In genomic region chr12:113097040-113097439, GRCm38 (mm10) we compare ENCODE assay signal across 10 mouse cellular contexts. TPM values are rescaled to one million over a fixed set of nuclear protein-coding genes. Genes with fewer than 3 reads are reported as not detected.
DNase-seq lines count a peak whose midpoint lies in the region; ATAC-seq and TF ChIP-seq lines count a peak whose summit lies in the region.
"Had no signal": no experiment of that assay in that cellular context is flagged by ENCODE, and none has a peak within 500 bp of the region (broad histone marks: within the 10 kb centered on the region; RNA-seq: fewer than 3 reads in every experiment).

No protein-coding gene starts in this region.

- H3K9ac ChIP-seq in heart, postnatal 0 days (replicated peaks; ENCODE audit: low read depth, low read length): no peak overlapping the region
- H3K9ac ChIP-seq in hindbrain, embryonic 13.5 days: peak overlapping the region; percentile 97
- peak overlapping the region; percentile 97; the same call in 1 of the 2 replicates for H3K9ac ChIP-seq in midbrain, embryonic 14.5 days (replicated peaks; ENCODE audit: low read length)

- H3K27me3 ChIP-seq in heart, postnatal 0 days (ENCODE audit: control insufficient read depth, insufficient read depth, low read length): 0 out of 2 replicates have a peak, but pooled peaks cover 5% of the 10 kb centered on the region
- no peaks in the 10 kb centered on the region for H3K27me3 ChIP-seq in embryonic facial prominence, embryonic 10.5 days (replicated peaks; ENCODE audit: low read depth, poor library complexity, severe bottlenecking)
- no peaks in the 10 kb centered on the region for H3K27me3 ChIP-seq in hindbrain, embryonic 13.5 days
- no peaks in the 10 kb centered on the region for H3K27me3 ChIP-seq in midbrain, embryonic 14.5 days (ENCODE audit: control insufficient read depth, insufficient read depth, low read length)

- DNase-seq in heart, postnatal 0 days (ENCODE audit: low spot score): no peak
- no peak for DNase-seq in heart, adult 9 months (ENCODE audit: low spot score in 2 of 2)
- DNase-seq in embryonic facial prominence, embryonic 10.5 days (ENCODE audit: low spot score): no peak
- no peak for DNase-seq in midbrain, embryonic 14.5 days
- DNase-seq in layer of hippocampus, postnatal 14 days (ENCODE audit: low spot score in 2 of 2): no peak
- no peak for DNase-seq in thymus, postnatal 4 days
- DNase-seq in adipocyte (ENCODE audit: low spot score): no peak
- DNase-seq: thymus, postnatal 14 days had no signal

- H3K27ac ChIP-seq in heart, postnatal 0 days (ENCODE audit: low read depth): no peak overlapping the region
- H3K27ac ChIP-seq in embryonic facial prominence, embryonic 10.5 days (replicated peaks): peak overlapping the region; percentile 99
- no peak overlapping the region for H3K27ac ChIP-seq in hindbrain, embryonic 13.5 days
- no peak overlapping the region for H3K27ac ChIP-seq in midbrain, embryonic 14.5 days (replicated peaks; ENCODE audit: low read depth, low read length)

- H3K4me1 ChIP-seq in heart, postnatal 0 days (ENCODE audit: control insufficient read depth, insufficient read depth): peaks cover 33% of the 10 kb centered on the region
- H3K4me1 ChIP-seq in embryonic facial prominence, embryonic 10.5 days: peaks cover 36% of the 10 kb centered on the region
- peaks cover 40% of the 10 kb centered on the region for H3K4me1 ChIP-seq in hindbrain, embryonic 13.5 days (replicated peaks)
- H3K4me1 ChIP-seq in midbrain, embryonic 14.5 days (ENCODE audit: control insufficient read depth, insufficient read depth, low read length): peaks cover 26% of the 10 kb centered on the region

- no peaks in the 10 kb centered on the region for H3K9me3 ChIP-seq in heart, postnatal 0 days (replicated peaks; ENCODE audit: control insufficient read depth, low read length)
- H3K9me3 ChIP-seq in embryonic facial prominence, embryonic 10.5 days: no peaks in the 10 kb centered on the region
- H3K9me3 ChIP-seq in hindbrain, embryonic 13.5 days: no peaks in the 10 kb centered on the region
- H3K9me3 ChIP-seq in midbrain, embryonic 14.5 days (ENCODE audit: control insufficient read depth, low read length): no peaks in the 10 kb centered on the region

- WGBS in heart, postnatal 0 days: 74% methylated on average over 5 of the region's 5 CpGs
- 91% methylated on average over 5 of the region's 5 CpGs for WGBS in embryonic facial prominence, embryonic 10.5 days
- 86% methylated on average over 5 of the region's 5 CpGs for WGBS in hindbrain, embryonic 13.5 days
- 85% methylated on average over 5 of the region's 5 CpGs for WGBS in midbrain, embryonic 14.5 days

- no peak for ATAC-seq in heart, postnatal 0 days (ENCODE audit: insufficient read depth, low read depth)
- peak; percentile 8; the same call in 1 of the 2 replicates for ATAC-seq in hindbrain, embryonic 13.5 days (ENCODE audit: low FRiP score)
- no peak for ATAC-seq in midbrain, embryonic 14.5 days (ENCODE audit: low FRiP score, low TSS enrichment)

- no peaks in the 10 kb centered on the region for H3K36me3 ChIP-seq in heart, postnatal 0 days (replicated peaks; ENCODE audit: control insufficient read depth, insufficient read depth, low read length)
- peaks cover 29% of the 10 kb centered on the region for H3K36me3 ChIP-seq in embryonic facial prominence, embryonic 10.5 days (replicated peaks)
- H3K36me3 ChIP-seq in hindbrain, embryonic 13.5 days: no peaks in the 10 kb centered on the region
- no peaks in the 10 kb centered on the region for H3K36me3 ChIP-seq in midbrain, embryonic 14.5 days (ENCODE audit: control insufficient read depth, insufficient read depth, low read length)

- no peak for TF ChIP-seq EP300 in heart, postnatal 0 days (IDR thresholded peaks at IDR 0.05; ENCODE audit: low read depth)

- 0 out of 2 replicates have a peak overlapping the region, but pooled peaks have one; percentile 83 for H3K4me3 ChIP-seq in heart, postnatal 0 days (ENCODE audit: low read depth, low read length)
- peak overlapping the region; percentile 99 for H3K4me3 ChIP-seq in embryonic facial prominence, embryonic 10.5 days
- H3K4me3 ChIP-seq in hindbrain, embryonic 13.5 days: peak overlapping the region; percentile 92
- peak overlapping the region; percentile 87; the same call in 1 of the 2 replicates for H3K4me3 ChIP-seq in midbrain, embryonic 14.5 days (replicated peaks; ENCODE audit: low read depth, low read length)

- no peak for TF ChIP-seq CTCF in heart, postnatal 0 days (IDR thresholded peaks at IDR 0.05; ENCODE audit: low read depth)

- no peak overlapping the region for H3K4me2 ChIP-seq in heart, postnatal 0 days (ENCODE audit: low read depth, low read length)
- peak overlapping the region; percentile 94 for H3K4me2 ChIP-seq in hindbrain, embryonic 13.5 days
- peak overlapping the region; percentile 94 for H3K4me2 ChIP-seq in midbrain, embryonic 14.5 days (ENCODE audit: low read length)

RNA-seq across cellular contexts. Expression of gene Mta1, which starts 1.0 kb away (rescaled TPM):
- 26.3 and 32.0 TPM in 2 replicates for total RNA-seq in heart, postnatal 0 days (2014; rRNA removed; ENCODE audit: low replicate concordance)
- polyA plus RNA-seq in heart, postnatal 0 days (2015; fragmentation: Nextera tagmentation; extraction: Ambion mirVana): 10.9 and 11.8 TPM in 2 replicates
- 20.3 and 21.0 TPM in 2 replicates for polyA plus RNA-seq in embryonic facial prominence, embryonic 10.5 days (2016; fragmentation: Nextera tagmentation; extraction: Ambion mirVana)
- 13.7 and 16.6 TPM in 2 replicates for polyA plus RNA-seq in hindbrain, embryonic 13.5 days (2015; fragmentation: Nextera tagmentation; extraction: Ambion mirVana)
- 20.8 and 22.0 TPM in 2 replicates for polyA plus RNA-seq in midbrain, embryonic 14.5 days (2014; fragmentation: Nextera tagmentation; extraction: Ambion mirVana)
- 10 to 100 TPM; 84.2 to 85.2 TPM for total RNA-seq in layer of hippocampus, postnatal 14 days (2021)

RNA-seq across cellular contexts. Expression of gene Tex22, which starts 22.7 kb away (rescaled TPM):
- not detected in 2 replicates for total RNA-seq in heart, postnatal 0 days (2014; rRNA removed; ENCODE audit: low replicate concordance)
- polyA plus RNA-seq in heart, postnatal 0 days (2015; fragmentation: Nextera tagmentation; extraction: Ambion mirVana): not detected in 2 replicates
- not detected in 2 replicates for polyA plus RNA-seq in embryonic facial prominence, embryonic 10.5 days (2016; fragmentation: Nextera tagmentation; extraction: Ambion mirVana)
- 0.40 TPM in 1 of 2 replicates, not detected in the other for polyA plus RNA-seq in hindbrain, embryonic 13.5 days (2015; fragmentation: Nextera tagmentation; extraction: Ambion mirVana)
- polyA plus RNA-seq in midbrain, embryonic 14.5 days (2014; fragmentation: Nextera tagmentation; extraction: Ambion mirVana): 0.43 TPM in 1 of 2 replicates, not detected in the other
- under 1 TPM in 1 of 2 experiments, not detected in 1; 0.51 TPM for total RNA-seq in layer of hippocampus, postnatal 14 days (2021)
- polyA plus RNA-seq: heart, embryonic 16.5 days had no signal

RNA-seq across cellular contexts. Expression of gene Crip2, which starts 43.0 kb away (rescaled TPM):
- total RNA-seq in heart, postnatal 0 days (2014; rRNA removed; ENCODE audit: low replicate concordance): 1,394 and 1,556 TPM in 2 replicates
- 2,321 and 2,395 TPM in 2 replicates for polyA plus RNA-seq in heart, postnatal 0 days (2015; fragmentation: Nextera tagmentation; extraction: Ambion mirVana)
- polyA plus RNA-seq in embryonic facial prominence, embryonic 10.5 days (2016; fragmentation: Nextera tagmentation; extraction: Ambion mirVana): 91.8 and 96.4 TPM in 2 replicates
- polyA plus RNA-seq in hindbrain, embryonic 13.5 days (2015; fragmentation: Nextera tagmentation; extraction: Ambion mirVana): 324 and 347 TPM in 2 replicates
- polyA plus RNA-seq in midbrain, embryonic 14.5 days (2014; fragmentation: Nextera tagmentation; extraction: Ambion mirVana): 297 and 329 TPM in 2 replicates
- 100 to 1,000 TPM; 118 TPM for total RNA-seq in layer of hippocampus, postnatal 14 days (2021)

RNA-seq across cellular contexts. Expression of gene Crip1, which starts 49.1 kb away (rescaled TPM):
- total RNA-seq in heart, postnatal 0 days (2014; rRNA removed; ENCODE audit: low replicate concordance): 286 and 487 TPM in 2 replicates
- 831 and 871 TPM in 2 replicates for polyA plus RNA-seq in heart, postnatal 0 days (2015; fragmentation: Nextera tagmentation; extraction: Ambion mirVana)
- 53.6 and 57.1 TPM in 2 replicates for polyA plus RNA-seq in embryonic facial prominence, embryonic 10.5 days (2016; fragmentation: Nextera tagmentation; extraction: Ambion mirVana)
- 47.1 and 48.0 TPM in 2 replicates for polyA plus RNA-seq in hindbrain, embryonic 13.5 days (2015; fragmentation: Nextera tagmentation; extraction: Ambion mirVana)
- 16.5 and 26.8 TPM in 2 replicates for polyA plus RNA-seq in midbrain, embryonic 14.5 days (2014; fragmentation: Nextera tagmentation; extraction: Ambion mirVana)
- 10 to 100 TPM in 1 of 2 experiments, 1 to 10 TPM in 1; 9.2 to 19.5 TPM for total RNA-seq in layer of hippocampus, postnatal 14 days (2021)

RNA-seq across cellular contexts. Expression of gene Tedc1, which starts 59.2 kb away (rescaled TPM):
- total RNA-seq in heart, postnatal 0 days (2014; rRNA removed; ENCODE audit: low replicate concordance): 6.7 and 16.5 TPM in 2 replicates
- 4.5 and 4.9 TPM in 2 replicates for polyA plus RNA-seq in heart, postnatal 0 days (2015; fragmentation: Nextera tagmentation; extraction: Ambion mirVana)
- polyA plus RNA-seq in embryonic facial prominence, embryonic 10.5 days (2016; fragmentation: Nextera tagmentation; extraction: Ambion mirVana): 57.5 and 59.4 TPM in 2 replicates
- polyA plus RNA-seq in hindbrain, embryonic 13.5 days (2015; fragmentation: Nextera tagmentation; extraction: Ambion mirVana): 19.9 and 20.7 TPM in 2 replicates
- polyA plus RNA-seq in midbrain, embryonic 14.5 days (2014; fragmentation: Nextera tagmentation; extraction: Ambion mirVana): 11.9 and 14.1 TPM in 2 replicates
- 1 to 10 TPM; 2.3 to 2.7 TPM for total RNA-seq in layer of hippocampus, postnatal 14 days (2021)
